Mouse (Mus musculus) CD8-positive naive resting alpha-beta T cell, adult 2 months (primary cell): ENCODE measurements around the gene Fam117a.
"Not testable (repeated sequence)": the region's sequence is repeated elsewhere in the genome, so short reads cannot be mapped to it uniquely, and the experiment has no call there.

Source experiments
- DNase-seq, 2 experiments: peaks; one replicate each; pipeline ENCODE4 v3.0.0; 2022; ENCODE audit warnings: low read depth in 2 of 2, low spot score in 2 of 2

Fam117a gene

DNA sequence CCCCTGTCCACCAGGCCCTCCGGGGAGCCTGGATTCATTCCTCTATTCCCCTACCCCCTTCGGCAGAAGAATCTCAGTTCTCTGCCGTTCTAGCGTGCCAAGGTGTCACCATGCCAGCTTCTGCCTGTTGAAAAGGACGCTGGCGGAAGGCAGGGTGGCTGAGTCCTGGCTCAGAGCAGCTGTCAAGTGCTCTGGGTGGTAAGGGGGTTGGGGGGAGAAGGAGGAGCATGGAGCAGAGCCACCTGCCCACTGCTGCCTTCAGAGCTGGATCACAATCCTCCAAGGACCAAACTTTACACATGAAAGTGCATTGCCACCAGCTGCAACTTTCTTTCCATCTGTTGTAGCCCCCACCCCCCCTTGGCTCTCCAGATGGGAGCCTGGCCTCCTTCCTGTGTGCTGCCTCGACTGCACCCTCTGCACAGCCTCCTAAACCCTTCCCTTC lies 55.4 kb downstream of the Fam117a start:
- no peak for DNase-seq

DNA sequence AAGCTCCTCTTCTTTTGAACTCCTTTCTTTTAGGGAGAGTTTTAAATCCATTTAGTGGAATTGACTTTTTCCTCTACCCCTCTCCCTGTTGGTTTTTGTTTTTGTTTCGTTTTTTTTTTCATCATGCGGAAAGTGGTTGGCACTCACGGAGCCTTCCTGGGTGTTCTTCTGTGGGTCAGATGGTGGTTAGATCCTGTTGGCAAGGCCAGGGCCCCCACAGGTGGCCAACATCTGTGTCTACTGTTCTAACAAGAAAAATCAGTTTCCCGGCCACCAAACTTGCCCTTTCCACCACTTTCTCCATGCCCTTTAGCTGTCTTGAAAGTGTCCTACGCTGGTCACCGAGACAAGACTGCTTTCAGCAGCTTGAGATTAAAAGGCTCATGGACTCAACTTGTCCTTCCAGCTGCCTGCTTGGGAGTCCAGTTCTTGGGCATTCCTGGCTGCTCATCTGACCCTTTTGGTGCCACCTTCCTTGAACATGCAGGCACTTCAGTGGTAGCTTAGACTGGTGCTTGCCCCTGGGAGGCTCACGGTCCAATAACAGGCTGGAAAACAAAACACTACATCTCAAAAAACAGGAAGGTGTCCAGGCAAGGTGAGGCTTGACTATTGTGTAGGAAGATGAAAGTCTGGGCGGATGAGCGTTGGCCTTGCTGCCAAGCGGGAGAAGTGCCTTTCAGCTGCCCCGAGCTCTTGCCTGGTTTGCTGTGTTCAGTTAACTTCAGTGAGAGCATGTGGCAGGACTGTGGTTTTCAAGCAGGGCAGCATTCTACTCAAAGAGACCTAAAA lies 56.1 kb downstream of the Fam117a start:
- DNase-seq: no peak

GRCm38 (mm10) chr11:95393500-95393816 lies 56.6 kb downstream of the Fam117a start:
- DNase-seq: no peak

GRCm38 (mm10) chr11:95394112-95394511 lies 57.3 kb downstream of the Fam117a start:
- DNase-seq: no peak

DNA sequence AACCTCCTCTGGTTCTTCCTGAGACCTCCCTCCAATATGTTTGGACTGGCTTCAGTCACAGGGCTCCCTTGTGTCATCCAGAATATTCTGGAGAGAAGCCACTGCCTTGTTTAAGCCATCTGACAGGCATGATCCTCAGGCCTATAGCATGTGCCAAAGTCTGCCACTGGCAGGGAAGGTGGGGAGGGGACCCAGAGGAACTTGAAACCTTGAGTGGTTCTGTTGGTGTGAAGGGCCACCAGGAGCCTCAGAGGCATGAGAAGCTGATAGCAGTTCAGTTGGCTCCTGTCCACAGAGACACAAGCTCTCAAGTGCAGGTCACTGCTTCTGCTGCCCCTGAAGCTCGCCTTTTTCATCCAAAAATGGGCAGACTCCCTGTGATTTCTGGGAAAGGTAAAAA lies 59.7 kb downstream of the Fam117a start:
- DNase-seq: no peak

DNA sequence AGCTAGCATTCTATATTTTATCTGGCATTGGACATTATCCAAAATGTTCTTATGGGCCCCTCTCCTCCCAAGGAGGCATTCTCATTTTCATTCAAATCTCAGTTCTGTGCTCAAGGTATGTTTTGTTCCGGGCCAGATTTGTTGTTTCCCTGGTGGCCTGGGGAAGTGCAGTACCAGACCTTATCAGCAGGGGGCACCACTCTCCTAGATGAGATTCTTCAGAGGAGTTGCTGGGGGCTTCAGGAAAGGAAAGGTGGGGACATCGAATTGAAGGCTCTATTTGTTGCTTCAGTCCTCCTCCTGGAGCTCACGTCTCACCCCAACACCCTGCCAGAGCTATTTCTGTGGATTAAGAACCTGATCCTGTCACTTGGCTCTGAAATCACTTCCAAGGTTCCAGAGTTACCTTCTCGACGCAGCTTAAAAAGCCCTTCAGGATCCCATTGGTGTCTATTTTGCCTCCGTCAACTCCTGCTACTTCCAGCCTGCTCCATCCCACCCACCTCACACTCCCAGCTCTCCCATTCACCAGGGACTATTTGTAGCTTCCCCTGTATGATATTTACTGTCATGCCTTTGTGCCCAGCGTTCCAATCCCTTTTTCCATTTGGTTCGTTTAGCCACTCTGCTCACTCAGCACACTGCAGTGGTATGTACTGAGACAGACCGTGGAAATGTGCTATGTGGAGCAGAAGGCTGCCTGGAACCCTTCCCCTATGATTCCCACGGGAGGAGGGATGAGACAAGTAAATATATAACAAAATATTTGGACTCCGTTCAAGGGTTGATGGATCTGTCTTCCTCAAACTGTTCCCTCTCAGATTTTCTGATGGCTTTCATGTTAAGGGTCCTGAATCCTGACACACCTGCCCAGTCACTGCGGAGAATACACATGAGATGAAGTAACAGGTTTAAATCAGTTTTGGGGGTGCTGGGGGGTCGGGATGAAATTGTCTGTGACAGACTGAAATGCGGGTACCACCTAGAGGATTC lies 61.3 kb downstream of the Fam117a start:
- DNase-seq: peak; percentile 72 to 84

- no peak for DNase-seq
Observed at GRCm38 (mm10) chr11:95399520-95400020, 62.8 kb downstream of the Fam117a start.

GRCm38 (mm10) chr11:95401568-95401967 lies 64.8 kb downstream of the Fam117a start:
- DNase-seq: no peak

DNA sequence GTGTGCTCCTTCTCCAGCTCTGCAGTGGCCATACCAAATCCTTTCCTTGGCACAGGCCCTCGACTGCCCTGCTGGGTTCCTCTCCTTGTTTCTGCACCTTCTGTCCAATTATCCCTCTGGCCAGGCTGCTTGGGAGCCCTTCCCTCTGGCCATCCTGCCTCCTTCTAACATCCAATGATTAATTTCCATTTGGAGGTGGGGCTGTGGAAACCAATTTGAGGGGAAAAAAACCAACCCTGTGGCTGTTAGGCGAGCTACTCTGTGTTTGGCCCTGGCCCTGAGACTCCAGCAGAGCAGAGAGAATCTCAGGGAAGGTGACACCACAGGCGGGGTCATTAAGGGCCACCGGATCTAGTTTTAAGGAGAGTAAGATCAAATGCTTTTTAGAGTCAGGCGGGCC lies 65.4 kb downstream of the Fam117a start:
- no peak for DNase-seq

- DNase-seq: no peak
Observed at GRCm38 (mm10) chr11:95402658-95403101, 65.9 kb downstream of the Fam117a start.

GRCm38 (mm10) chr11:95403382-95404340 lies 66.8 kb downstream of the Fam117a start:
- DNase-seq: no peak

DNA sequence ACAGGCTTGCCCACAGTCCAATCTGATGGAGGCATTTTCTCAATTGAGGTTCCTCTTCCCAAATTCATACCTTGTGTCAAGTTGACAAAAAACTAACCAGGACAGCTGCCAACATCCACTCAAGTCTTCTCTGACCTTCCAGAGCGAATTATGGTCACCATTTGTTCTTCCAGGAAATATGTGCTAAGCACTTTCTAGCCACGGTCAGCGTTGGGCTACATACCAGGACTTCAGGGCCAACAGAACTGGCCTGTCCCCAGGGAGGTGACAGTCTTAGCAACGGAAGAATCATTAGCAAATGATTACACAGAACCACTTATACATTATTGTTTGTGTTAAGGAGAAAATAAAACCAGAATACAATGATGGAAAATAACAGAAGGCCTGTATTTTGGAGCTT lies 69.0 kb downstream of the Fam117a start:
- no peak for DNase-seq

DNA sequence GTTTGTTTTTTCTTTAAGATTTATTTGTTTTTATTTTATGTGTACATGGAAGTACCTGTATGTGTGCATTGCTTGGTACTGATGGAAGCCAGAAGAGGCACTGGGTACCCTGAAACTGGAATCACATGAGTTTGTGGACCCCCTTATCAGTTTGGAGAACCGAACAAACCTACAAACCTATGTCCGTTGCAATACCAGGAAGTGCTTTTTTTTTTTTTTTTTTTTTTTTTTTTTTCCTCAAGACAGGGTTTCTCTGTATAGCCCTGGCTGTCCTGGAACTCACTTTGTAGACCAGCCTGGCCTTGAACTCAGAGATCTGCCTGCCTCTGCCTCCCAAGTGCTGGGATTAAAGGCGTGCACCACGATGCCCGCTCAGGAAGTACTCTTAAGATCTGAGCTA lies 69.6 kb downstream of the Fam117a start:
- not testable (repeated sequence) for DNase-seq

DNA sequence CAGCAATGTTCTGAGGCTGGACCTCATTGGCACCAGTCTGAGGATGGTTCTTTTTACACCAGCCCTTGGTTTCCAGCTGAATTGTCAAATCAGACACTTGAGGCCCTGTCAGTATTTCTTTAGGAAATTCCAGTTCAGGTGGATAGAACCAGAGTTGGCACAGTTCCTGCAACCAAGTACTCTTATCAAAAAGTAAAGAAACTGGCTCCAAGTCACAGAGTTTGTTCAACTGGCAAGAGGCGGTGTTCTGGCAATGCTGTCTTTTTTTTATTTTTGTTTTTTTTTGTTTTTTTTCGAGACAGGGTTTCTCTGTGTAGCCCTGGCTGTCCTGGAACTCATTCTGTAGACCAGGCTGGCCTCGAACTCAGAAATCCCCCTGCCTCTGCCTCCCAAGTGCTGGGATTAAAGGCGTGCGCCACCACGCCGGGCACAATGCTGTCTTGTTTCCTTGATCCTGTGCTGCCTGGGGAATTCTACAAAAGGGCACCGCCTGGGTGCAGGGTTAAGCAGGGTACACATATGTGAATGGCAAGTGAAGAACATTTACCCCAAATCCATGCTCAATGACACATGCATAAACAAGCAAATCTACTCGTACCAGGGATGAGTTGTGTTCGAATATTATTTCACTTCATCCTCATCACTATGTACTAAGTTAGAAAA lies 72.8 kb downstream of the Fam117a start:
- DNase-seq: no peak

DNA sequence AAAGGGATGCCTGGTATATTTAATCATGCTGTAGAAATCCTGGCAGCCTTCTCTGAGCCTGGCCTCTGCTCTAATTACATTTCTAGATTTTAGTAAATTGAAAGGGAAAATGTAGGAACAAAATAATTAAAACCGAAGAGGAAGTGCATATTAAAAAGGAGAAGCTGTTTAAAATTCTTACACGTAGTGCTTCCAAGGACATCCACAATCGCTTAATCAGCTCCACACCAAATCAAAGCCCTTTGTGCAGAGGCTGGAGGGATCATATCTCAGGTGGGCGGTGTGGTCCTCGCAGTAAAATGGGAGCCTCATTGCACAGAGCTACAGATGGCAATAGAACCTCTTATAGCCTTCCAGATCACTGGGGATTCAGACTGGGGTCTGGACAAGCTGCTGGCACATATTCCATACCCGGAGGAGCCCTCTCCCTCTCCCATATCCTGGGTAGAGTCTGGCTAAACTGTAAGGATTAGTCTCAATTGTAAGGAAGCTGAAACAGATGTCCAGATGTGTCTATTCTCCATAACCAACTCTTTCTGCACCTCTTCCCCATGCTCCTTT lies 74.7 kb downstream of the Fam117a start:
- DNase-seq: no peak

- DNase-seq: no peak
Observed at GRCm38 (mm10) chr11:95412615-95413014, 75.8 kb downstream of the Fam117a start.

GRCm38 (mm10) chr11:95413641-95414535 lies 77.1 kb downstream of the Fam117a start, which contains the start of gene Spop:
TSS of gene Spop (plus strand) at chr11:95414080.
- peak; percentile 89 to 92 for DNase-seq

- peak; percentile 82 to 85 for DNase-seq
Observed at GRCm38 (mm10) chr11:95414536-95415161, 77.8 kb downstream of the Fam117a start.
